In the genomic region with DNA sequence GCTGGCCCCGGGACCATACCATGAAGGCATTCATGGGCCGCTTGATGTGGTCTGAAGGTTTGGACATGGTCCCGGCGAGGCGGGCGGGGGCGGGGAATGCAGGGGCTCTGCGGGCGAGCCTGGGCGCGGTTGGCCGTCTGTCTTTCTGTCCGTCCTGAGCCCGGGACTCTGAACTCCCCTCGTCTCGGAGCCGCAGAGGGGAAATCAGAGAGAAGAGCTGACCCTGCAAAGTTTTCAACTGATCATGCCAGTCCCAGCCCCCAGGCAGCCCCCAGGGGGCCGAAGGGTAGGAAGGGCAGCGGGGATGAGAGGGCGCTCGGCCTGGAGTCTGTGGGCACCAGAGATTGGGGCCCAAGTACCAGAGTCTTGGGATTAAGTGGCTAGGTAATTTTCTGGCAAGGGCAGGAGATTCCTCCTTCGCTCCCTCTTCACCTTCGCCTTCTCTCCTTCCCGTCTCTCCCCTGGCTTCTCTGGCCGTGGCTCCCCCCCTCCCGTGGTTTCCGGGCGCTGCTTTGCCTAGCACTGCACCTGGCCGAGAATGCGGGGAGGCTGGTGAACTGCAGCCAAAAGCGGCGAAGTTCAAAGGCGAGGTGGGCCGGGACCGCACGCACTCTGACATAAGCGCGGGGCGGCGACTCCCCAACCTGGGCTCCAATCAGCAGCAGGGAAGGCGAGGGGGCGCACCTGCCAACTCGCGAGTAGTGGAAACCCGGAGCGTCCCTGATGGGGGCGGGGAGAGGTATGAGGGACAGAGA, we compare ENCODE assay signal across 9 mouse cellular contexts. TPM values are rescaled to one million over a fixed set of nuclear protein-coding genes. Genes with fewer than 3 reads are reported as not detected.
A peak's percentile ranks its signal among the peaks of the same experiment; 100 is the strongest.
DNase-seq lines count a peak whose midpoint lies in the region; ATAC-seq and TF ChIP-seq lines count a peak whose summit lies in the region.
"Had no signal": no experiment of that assay in that cellular context is flagged by ENCODE, and none has a peak within 500 bp of the region (broad histone marks: within the 10 kb centered on the region; RNA-seq: fewer than 3 reads in every experiment).

TSS of gene Sox14 (minus strand) at position 553 of the 755 bp plus-strand sequence.

- peaks cover 25% of the 10 kb centered on the region for H3K4me1 ChIP-seq in heart, embryonic 15.5 days (replicated peaks)
- H3K4me1 ChIP-seq in embryonic facial prominence, embryonic 15.5 days: peaks cover 42% of the 10 kb centered on the region
- H3K4me1 ChIP-seq in liver, embryonic 12.5 days: no peaks in the 10 kb centered on the region
- H3K4me1 ChIP-seq in small intestine, adult 2 months (ENCODE audit: control insufficient read depth, insufficient read depth, insufficient read length, low read length): no peaks in the 10 kb centered on the region

- no peak for TF ChIP-seq CTCF in small intestine, adult 2 months (IDR thresholded peaks at IDR 0.05; ENCODE audit: extremely low read depth, insufficient read length, insufficient replicate concordance, low read depth, low read length)

- H3K27me3 ChIP-seq in heart, embryonic 15.5 days: peaks cover 99% of the 10 kb centered on the region
- H3K27me3 ChIP-seq in embryonic facial prominence, embryonic 15.5 days: peaks cover 97% of the 10 kb centered on the region
- H3K27me3 ChIP-seq in liver, embryonic 12.5 days (replicated peaks): peaks cover 99% of the 10 kb centered on the region
- peaks cover 70% of the 10 kb centered on the region for H3K27me3 ChIP-seq in small intestine, adult 2 months (ENCODE audit: control insufficient read depth, insufficient read depth, low read length)

- no peak within 1 kb of the TSS for H3K27ac ChIP-seq in heart, embryonic 15.5 days
- no peak within 1 kb of the TSS for H3K27ac ChIP-seq in embryonic facial prominence, embryonic 15.5 days (replicated peaks)
- H3K27ac ChIP-seq in liver, embryonic 12.5 days: no peak within 1 kb of the TSS
- no peak within 1 kb of the TSS for H3K27ac ChIP-seq in small intestine, adult 2 months (ENCODE audit: insufficient read depth, low read depth, low read length)

- ATAC-seq in heart, embryonic 15.5 days (replicated peaks; ENCODE audit: insufficient number of reproducible peaks, insufficient read depth, low FRiP score, low read depth): no peak
- no peak for ATAC-seq in embryonic facial prominence, embryonic 15.5 days (ENCODE audit: insufficient number of reproducible peaks, low FRiP score, low TSS enrichment, low read depth)
- no peak for ATAC-seq in liver, embryonic 12.5 days
- no peak for ATAC-seq in megakaryocyte, adult 5-6 weeks (ENCODE audit: poor library complexity, severe bottlenecking)

- peak within 1 kb of the TSS; percentile 36 for H3K4me3 ChIP-seq in heart, embryonic 15.5 days
- peak within 1 kb of the TSS; percentile 30 for H3K4me3 ChIP-seq in embryonic facial prominence, embryonic 15.5 days (replicated peaks)
- H3K4me3 ChIP-seq in liver, embryonic 12.5 days: peak within 1 kb of the TSS; percentile 9; the same call in 1 of the 2 replicates
- peak within 1 kb of the TSS; percentile 1; the same call in 1 of the 2 replicates for H3K4me3 ChIP-seq in small intestine, adult 2 months (ENCODE audit: low read depth, low read length)

- H3K9me3 ChIP-seq in heart, embryonic 15.5 days (replicated peaks): no peaks in the 10 kb centered on the region
- H3K9me3 ChIP-seq in embryonic facial prominence, embryonic 15.5 days (replicated peaks): no peaks in the 10 kb centered on the region
- no peaks in the 10 kb centered on the region for H3K9me3 ChIP-seq in liver, embryonic 12.5 days (replicated peaks)

- 1% methylated on average over 44 of the region's 47 CpGs for WGBS in heart, embryonic 15.5 days
- WGBS in embryonic facial prominence, embryonic 15.5 days: 2% methylated on average over 47 of the region's 47 CpGs
- WGBS in liver, embryonic 12.5 days (ENCODE audit: insufficient replicate concordance): 2% methylated on average over 47 of the region's 47 CpGs
- WGBS in small intestine, adult 2 months: 2% methylated on average over 47 of the region's 47 CpGs

- no peak for TF ChIP-seq POLR2A in small intestine, adult 2 months (IDR thresholded peaks at IDR 0.05; ENCODE audit: low read depth, low read length)

- H3K9ac ChIP-seq in heart, embryonic 15.5 days: no peak within 1 kb of the TSS
- no peak within 1 kb of the TSS for H3K9ac ChIP-seq in embryonic facial prominence, embryonic 15.5 days
- H3K9ac ChIP-seq in liver, embryonic 12.5 days: no peak within 1 kb of the TSS

- intact Hi-C loops in heart, postnatal 25 days (cut with DNase I): no loop called here

- H3K36me3 ChIP-seq in heart, embryonic 15.5 days: no peaks in the 10 kb centered on the region
- H3K36me3 ChIP-seq in embryonic facial prominence, embryonic 15.5 days: no peaks in the 10 kb centered on the region
- H3K36me3 ChIP-seq in liver, embryonic 12.5 days: no peaks in the 10 kb centered on the region
- no peaks in the 10 kb centered on the region for H3K36me3 ChIP-seq in small intestine, adult 2 months (ENCODE audit: control insufficient read depth, insufficient read depth, low read length)

- H3K4me2 ChIP-seq in heart, embryonic 15.5 days: peak within 1 kb of the TSS; percentile 57
- H3K4me2 ChIP-seq in embryonic facial prominence, embryonic 15.5 days (replicated peaks): peak within 1 kb of the TSS; percentile 43
- H3K4me2 ChIP-seq in liver, embryonic 12.5 days: peak within 1 kb of the TSS; percentile 35

- no peak for DNase-seq in heart, postnatal 25 days (ENCODE audit: low spot score)
- DNase-seq in left cerebral cortex, adult 18-20 months (ENCODE audit: low spot score in 2 of 2): no peak
- DNase-seq in adrenal gland, adult (ENCODE audit: inconsistent age in 2 of 2, low spot score in 1 of 2): no peak

RNA-seq across cellular contexts. Expression of gene Sox14, which starts in this region (rescaled TPM):
- not detected in 2 replicates for polyA plus RNA-seq in heart, embryonic 15.5 days (2015; fragmentation: Nextera tagmentation; extraction: Ambion mirVana)
- not detected for total RNA-seq in heart, postnatal 25 days (2021)
- polyA plus RNA-seq in embryonic facial prominence, embryonic 15.5 days (2015; fragmentation: Nextera tagmentation; extraction: Ambion mirVana): 0.29 and 0.41 TPM in 2 replicates
- polyA plus RNA-seq in liver, embryonic 12.5 days (2016; fragmentation: Nextera tagmentation; extraction: Ambion mirVana): not detected in 2 replicates
- polyA plus RNA-seq in small intestine, adult 2 months (2012; rRNA removed): not detected in 2 replicates
- not detected for total RNA-seq in left cerebral cortex, adult 18-20 months (2021)
- total RNA-seq in megakaryocyte, adult 5-6 weeks (2015): not detected in 2 replicates
- total RNA-seq in megakaryocyte, adult 5-6 weeks (2017): not detected in 2 replicates
- polyA plus RNA-seq: spleen, adult 2 months had no signal
